Mouse (Mus musculus) heart, postnatal 0 days (tissue): ENCODE measurements around the gene Gimap9. TPM values are rescaled to one million over a fixed set of nuclear protein-coding genes. Genes with fewer than 3 reads are reported as not detected.
A peak's percentile ranks its signal among the peaks of the same experiment; 100 is the strongest.

ENCODE experiments used
- ATAC-seq: fragments of 200-750 bp; cut with Nextera tagmentation; 2 replicates; pipeline ENCODE4 v1.8.0; 2017; ENCODE audit warnings: low read depth, moderate number of reproducible peaks, moderate library complexity; ENCODE audit not compliant: insufficient read depth
- DNase-seq: peaks from one replicate; pipeline ENCODE4 v3.0.0-alpha.2; 2016; ENCODE audit warnings: low spot score
- H3K27ac ChIP-seq: fragments of 300-500 bp; sonication (generic); 2 replicates; pipeline ENCODE4 v1.5.1; 2014; ENCODE audit warnings: low read depth, mild to moderate bottlenecking
- H3K27me3 ChIP-seq: fragments of 300-500 bp; sonication (generic); 2 replicates; pipeline ENCODE4 v1.6.1; 2014; ENCODE audit warnings: low read length, mixed read lengths; ENCODE audit not compliant: control insufficient read depth, insufficient read depth
- H3K36me3 ChIP-seq: fragments of 300-500 bp; sonication (generic); replicated peaks from 2 replicates; pipeline ENCODE4 v1.6.1; 2014; ENCODE audit warnings: low read length, mixed read lengths; ENCODE audit not compliant: control insufficient read depth, insufficient read depth
- H3K4me1 ChIP-seq: fragments of 300-500 bp; sonication (generic); 2 replicates; pipeline ENCODE4 v1.6.1; 2014; ENCODE audit warnings: antibody characterized with exemption; ENCODE audit not compliant: control insufficient read depth, insufficient read depth
- H3K4me2 ChIP-seq: fragments of 300-500 bp; sonication (generic); 2 replicates; pipeline ENCODE4 v1.6.1; 2014; ENCODE audit warnings: low read depth, mild to moderate bottlenecking, low read length, moderate library complexity
- H3K4me3 ChIP-seq: fragments of 300-500 bp; sonication (generic); 2 replicates; pipeline ENCODE4 v1.5.1; 2014; ENCODE audit warnings: low read depth, low read length
- H3K9ac ChIP-seq: fragments of 300-500 bp; sonication (generic); replicated peaks from 2 replicates; pipeline ENCODE4 v1.6.1; 2014; ENCODE audit warnings: low read depth, low read length, mixed read lengths
- H3K9me3 ChIP-seq: fragments of 300-500 bp; sonication (generic); replicated peaks from 2 replicates; pipeline ENCODE4 v1.6.1; 2016; ENCODE audit warnings: low read length; ENCODE audit not compliant: control insufficient read depth
- CTCF ChIP-seq: IDR thresholded peaks from 2 replicates; pipeline ENCODE4 v1.5.1; 2016; ENCODE audit warnings: antibody characterized with exemption, control low read depth, low read depth
- EP300 ChIP-seq: IDR thresholded peaks from 2 replicates; pipeline ENCODE4 v1.6.1; 2016; ENCODE audit warnings: antibody characterized with exemption, low read depth
- WGBS: fragments of 180-500 bp; shearing (Covaris S2); extraction: QIAGEN DNeasy Blood & Tissue Kit; methylation state at CpG from one replicate; pipeline ENCODE4 v1.1.7; 2014; 5-methylcytosine and 5-hydroxymethylcytosine counted together
- polyA plus RNA-seq: library from polyadenylated mRNA; unstranded; fragments of >200 nt; fragmentation: Nextera tagmentation; extraction: Ambion mirVana; gene quantifications from 2 replicates; pipeline ENCODE4 v1.2.1, GENCODE M21; 2015
- total RNA-seq: library from RNA; depleted of rRNA; stranded (reverse); fragments of >200 nt; gene quantifications from 2 replicates; pipeline ENCODE4 v1.2.3, GENCODE M21; 2014; ENCODE audit warnings: low replicate concordance

The Gimap9 gene
- total and polyA plus RNA-seq, 2 experiments from 2014 or later: 1.8 to 5.7 TPM

DNA sequence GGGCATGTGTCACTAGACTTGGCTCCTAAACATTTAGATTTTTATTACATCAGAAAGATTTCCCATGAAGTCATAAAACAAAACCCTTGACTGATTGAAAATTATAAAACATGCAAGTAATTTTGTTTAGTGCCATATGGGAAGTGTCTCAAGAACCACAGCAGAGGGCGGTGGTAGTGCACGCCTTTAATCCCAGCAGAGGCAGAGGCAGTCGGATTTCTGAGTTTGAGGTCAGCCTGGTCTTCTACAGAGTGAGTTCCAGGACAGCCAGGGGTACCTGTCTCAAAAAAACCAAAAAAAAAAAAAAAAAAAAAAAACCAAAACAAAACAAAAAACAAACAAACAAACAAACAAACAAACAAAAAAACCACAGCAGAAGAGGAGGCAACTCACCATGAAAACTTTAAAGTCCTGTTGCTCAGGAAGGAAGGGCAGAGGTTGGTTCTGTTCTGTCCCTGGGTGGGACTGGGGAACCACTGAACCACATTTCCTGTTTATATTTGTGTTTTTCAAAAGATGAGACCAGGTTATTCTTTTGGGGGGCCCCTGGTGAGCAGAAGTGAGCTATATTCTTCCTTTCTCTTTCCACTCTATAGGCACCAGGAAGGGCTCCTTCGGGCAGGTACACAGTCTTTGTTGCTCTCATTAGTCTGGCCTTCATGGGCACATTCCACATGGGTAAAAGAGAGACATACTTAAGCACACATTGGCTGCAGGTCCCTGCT, 21.1 kb downstream of the Gimap9 start:
- 77% methylated on average over 4 of the region's 4 CpGs for WGBS
- H3K27ac ChIP-seq: peak overlapping the region; percentile 74
- no peak overlapping the region for H3K4me2 ChIP-seq
- DNase-seq (no peak), ATAC-seq (no peak)
- no peak overlapping the region for H3K9ac ChIP-seq
- H3K4me1 ChIP-seq: 0 out of 2 replicates have a peak, but pooled peaks cover 10% of the 10 kb centered on the region
- no peaks in the 10 kb centered on the region for H3K27me3 ChIP-seq
- H3K4me3 ChIP-seq: no peak overlapping the region
- no peaks in the 10 kb centered on the region for H3K36me3 ChIP-seq
- H3K9me3 ChIP-seq: no peaks in the 10 kb centered on the region
- TF ChIP-seq CTCF: no peak
- TF ChIP-seq EP300: no peak

DNA sequence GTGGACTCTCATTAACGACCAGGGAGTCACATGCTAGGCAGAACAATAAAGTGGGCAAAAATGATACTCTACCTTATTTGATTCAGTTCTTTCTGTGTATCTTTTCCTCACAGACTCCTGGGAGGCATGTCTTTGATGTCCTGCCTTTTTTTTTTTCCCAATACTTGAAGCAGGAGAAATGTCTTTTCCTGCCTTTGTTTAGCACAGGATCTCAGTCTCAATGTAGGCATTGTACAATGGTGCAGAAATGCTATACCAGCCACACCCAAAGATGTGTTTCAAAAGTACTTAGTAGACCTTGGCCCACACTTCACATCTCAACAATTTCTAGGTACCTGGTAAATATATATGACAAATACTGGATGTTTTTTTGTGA, 21.6 kb downstream of the Gimap9 start:
- Histone ChIP-seq H3K27ac (peak overlapping the region; percentile 74), H3K9me3 (no peaks in the 10 kb centered on the region), H3K4me1 (0 out of 2 replicates have a peak, but pooled peaks cover 10% of the 10 kb centered on the region), H3K36me3 (0 out of 2 replicates have a peak, but pooled peaks cover 2% of the 10 kb centered on the region), H3K27me3 (no peaks in the 10 kb centered on the region), H3K9ac (no peak overlapping the region), H3K4me2 (no peak overlapping the region), H3K4me3 (no peak overlapping the region)
- DNase-seq: no peak
- 0 out of 2 replicates have a peak, but pooled peaks have one; percentile 29 for ATAC-seq
- TF ChIP-seq EP300 (peak; percentile 54; the same call in 1 of the 2 replicates), CTCF (no peak)
- 30% methylated on average over 1 of the region's 1 CpGs for WGBS

DNA sequence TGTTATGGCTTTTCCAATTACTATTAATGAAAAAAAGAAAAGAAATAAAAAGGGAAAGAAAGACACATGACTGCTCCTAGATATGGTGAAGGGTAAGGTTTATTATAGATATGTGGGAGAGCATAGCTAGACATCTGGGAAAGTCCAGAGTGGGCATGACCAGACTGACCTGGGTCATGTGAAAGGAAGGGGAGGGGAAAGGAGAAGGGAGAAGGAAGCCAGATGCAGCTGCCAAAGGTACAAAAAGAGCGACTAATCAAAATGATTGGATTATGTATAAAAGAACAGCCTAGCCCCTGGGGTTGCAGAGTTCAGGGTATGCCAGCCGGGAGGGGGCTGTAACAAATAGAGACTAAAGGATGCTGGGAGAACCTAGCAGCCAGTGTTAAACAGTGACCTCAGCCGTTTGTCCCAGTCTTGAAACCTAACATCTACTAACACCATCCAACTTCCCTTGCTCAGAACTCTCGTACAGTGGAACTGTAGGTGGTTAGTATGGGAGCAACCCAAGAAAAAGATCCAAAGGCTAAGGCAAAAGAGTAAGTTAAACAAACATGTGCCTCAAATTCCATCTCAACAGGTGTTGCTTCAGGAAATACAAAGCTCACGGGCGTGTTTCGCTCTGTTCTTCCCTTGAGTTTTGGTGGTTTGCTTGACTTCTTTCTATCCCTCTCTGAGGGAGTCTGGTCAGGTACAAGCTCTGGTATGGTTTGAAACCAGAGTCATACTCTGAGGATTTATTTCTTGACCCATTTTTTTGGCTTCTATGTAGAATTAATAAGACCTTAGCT, 22.3 kb downstream of the Gimap9 start:
- TF ChIP-seq CTCF: no peak
- Histone ChIP-seq H3K4me1 (0 out of 2 replicates have a peak, but pooled peaks cover 10% of the 10 kb centered on the region), H3K4me3 (no peak overlapping the region), H3K4me2 (no peak overlapping the region), H3K36me3 (0 out of 2 replicates have a peak, but pooled peaks cover 3% of the 10 kb centered on the region), H3K9me3 (no peaks in the 10 kb centered on the region), H3K27ac (peak overlapping the region; percentile 88), H3K9ac (no peak overlapping the region), H3K27me3 (no peaks in the 10 kb centered on the region)
- ATAC-seq (no peak), DNase-seq (no peak)
- 70% methylated on average over 7 of the region's 7 CpGs for WGBS

DNA sequence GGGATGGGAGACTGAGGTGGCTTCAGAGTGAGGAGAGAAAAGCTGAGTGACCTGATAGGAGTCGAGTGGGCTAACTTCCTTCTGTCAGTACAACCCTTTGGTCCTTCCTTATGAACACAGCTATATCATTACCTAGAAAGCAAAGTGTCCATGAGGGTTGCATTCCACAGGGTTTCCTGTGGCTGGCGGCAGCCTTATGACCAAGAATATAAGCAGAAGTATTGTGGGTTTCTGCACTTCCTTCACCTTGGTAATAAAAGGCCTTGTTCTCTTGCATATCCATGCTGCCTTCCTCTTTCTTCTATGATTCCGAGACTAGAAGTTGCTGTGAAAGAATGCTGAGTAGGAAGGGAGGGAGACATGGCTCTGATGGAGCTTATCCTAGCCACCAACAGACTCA, 23.0 kb downstream of the Gimap9 start:
- H3K27ac ChIP-seq: peak overlapping the region; percentile 88
- H3K27me3 ChIP-seq: no peaks in the 10 kb centered on the region
- H3K9ac ChIP-seq: no peak overlapping the region
- ATAC-seq (no peak), DNase-seq (no peak)
- TF ChIP-seq CTCF (no peak), EP300 (no peak)
- H3K4me3 ChIP-seq: no peak overlapping the region
- no peaks in the 10 kb centered on the region for H3K9me3 ChIP-seq
- 0 out of 2 replicates have a peak, but pooled peaks cover 10% of the 10 kb centered on the region for H3K4me1 ChIP-seq
- H3K4me2 ChIP-seq: no peak overlapping the region
- WGBS: 63% methylated on average over 3 of the region's 3 CpGs
- 0 out of 2 replicates have a peak, but pooled peaks cover 3% of the 10 kb centered on the region for H3K36me3 ChIP-seq

DNA sequence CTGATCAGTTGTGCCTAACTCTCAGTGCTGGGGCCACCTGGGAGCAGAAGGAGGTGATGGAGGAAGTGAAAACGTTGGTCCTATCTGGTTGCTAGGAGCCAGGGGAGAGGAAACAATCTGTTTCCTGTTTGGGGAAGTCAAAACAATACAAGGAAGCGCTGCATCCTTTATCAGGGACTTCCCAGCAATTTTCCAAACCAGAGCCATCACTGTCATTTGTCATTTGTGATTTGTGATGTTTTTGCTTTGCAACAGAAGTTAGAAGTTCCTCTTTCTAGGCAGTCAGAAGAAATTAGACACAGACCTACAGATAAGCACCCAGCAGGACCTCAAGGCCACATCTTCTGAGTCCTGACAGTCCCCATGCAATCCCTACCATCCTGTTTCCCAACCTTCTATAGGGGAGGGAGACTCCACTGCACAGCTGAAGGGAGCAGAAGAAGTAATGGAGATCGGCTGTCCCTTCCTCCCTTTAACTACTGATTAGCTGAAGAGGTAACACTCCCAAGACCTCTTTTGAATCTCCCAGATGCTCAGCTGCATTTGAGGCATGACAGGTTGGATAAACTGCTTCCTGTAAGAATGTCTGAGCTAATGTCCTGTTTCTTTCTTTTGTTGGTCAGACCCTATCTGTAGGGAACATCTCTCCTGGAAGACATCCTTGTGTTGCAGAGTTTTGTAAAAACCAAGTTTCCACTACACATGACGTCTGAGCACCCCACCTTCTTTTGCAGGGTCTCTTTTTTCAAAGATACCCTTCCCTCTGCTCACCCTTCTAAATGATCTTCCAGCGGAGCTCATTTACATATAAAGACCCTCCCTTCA, 24.5 kb downstream of the Gimap9 start:
- Histone ChIP-seq H3K36me3 (0 out of 2 replicates have a peak, but pooled peaks cover 3% of the 10 kb centered on the region), H3K4me3 (no peak overlapping the region), H3K27ac (peak overlapping the region; percentile 88), H3K4me2 (no peak overlapping the region), H3K4me1 (0 out of 2 replicates have a peak, but pooled peaks cover 10% of the 10 kb centered on the region), H3K9ac (no peak overlapping the region), H3K27me3 (no peaks in the 10 kb centered on the region), H3K9me3 (no peaks in the 10 kb centered on the region)
- DNase-seq (peak; percentile 52), ATAC-seq (peak; percentile 73)
- WGBS: 34% methylated on average over 5 of the region's 5 CpGs
- TF ChIP-seq CTCF (no peak), EP300 (peak; percentile 99)
